Mouse (Mus musculus) erythroblast, embryonic 14.5 days (primary cell): ENCODE measurements around the gene Tshz2.

Experiments used
- GATA1 ChIP-seq: IDR thresholded peaks from 2 replicates; pipeline ENCODE4 v1.6.1; 2012; ENCODE audit warnings: low read length, inconsistent platforms, mixed read lengths
- TAL1 ChIP-seq: IDR thresholded peaks from 3 replicates; pipeline ENCODE4 v1.6.1; 2012; ENCODE audit warnings: low read length, inconsistent platforms, mixed read lengths

DNA sequence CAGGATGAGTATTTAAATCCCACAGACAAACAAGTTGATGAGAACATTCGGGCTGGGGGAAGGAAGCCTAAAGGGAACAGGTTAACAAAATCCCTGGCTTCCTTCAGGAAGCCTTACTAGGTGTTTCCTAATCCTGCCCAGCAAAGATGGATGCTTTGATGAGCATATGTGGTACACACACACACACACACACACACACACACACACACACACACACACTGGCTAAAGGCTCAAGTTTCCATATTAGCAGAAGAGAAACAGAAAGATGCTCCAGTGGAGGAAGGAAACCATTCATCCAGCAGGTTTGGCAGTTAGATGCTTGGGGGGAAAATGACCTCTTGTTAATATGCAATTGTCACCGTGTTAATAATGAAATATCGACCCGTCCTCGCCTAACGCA lies 89.5 kb downstream of the Tshz2 start:
- TF ChIP-seq GATA1 (no peak), TAL1 (no peak)
